Mouse (Mus musculus): Measurements from ENCODE around the gene Wdr47. TPM values are rescaled to one million over a fixed set of nuclear protein-coding genes. Genes with fewer than 3 reads are reported as not detected.

Gene Wdr47
- total and polyA plus RNA-seq, 2 experiments from 2014 or later: 5.2 to 8.5 TPM

- Histone ChIP-seq H3K4me1 (ENCODE audit: control insufficient read depth, insufficient read depth) (no peaks in the 10 kb centered on the region), H3K36me3 (replicated peaks; ENCODE audit: control insufficient read depth, insufficient read depth, low read length) (peaks cover 35% of the 10 kb centered on the region; the same call in 1 of the 2 replicates), H3K9ac (replicated peaks; ENCODE audit: low read depth, low read length) (no peak overlapping the region), H3K9me3 (replicated peaks; ENCODE audit: control insufficient read depth, low read length) (no peaks in the 10 kb centered on the region), H3K27ac (ENCODE audit: low read depth) (no peak overlapping the region), H3K4me2 (ENCODE audit: low read depth, low read length) (no peak overlapping the region), H3K27me3 (ENCODE audit: control insufficient read depth, insufficient read depth, low read length) (no peaks in the 10 kb centered on the region), H3K4me3 (ENCODE audit: low read depth, low read length) (no peak overlapping the region)
- ATAC-seq (ENCODE audit: insufficient read depth, low read depth) (no peak), DNase-seq (ENCODE audit: low spot score) (no peak)
- TF ChIP-seq EP300 (IDR thresholded peaks at IDR 0.05; ENCODE audit: low read depth): no peak
- TF ChIP-seq CTCF (IDR thresholded peaks at IDR 0.05; ENCODE audit: low read depth): no peak
- WGBS: 84% methylated on average over 4 of the region's 4 CpGs
Measured at GRCm38 (mm10) chr3:108689979-108690378, 98.9 kb downstream of the Wdr47 start.

DNA sequence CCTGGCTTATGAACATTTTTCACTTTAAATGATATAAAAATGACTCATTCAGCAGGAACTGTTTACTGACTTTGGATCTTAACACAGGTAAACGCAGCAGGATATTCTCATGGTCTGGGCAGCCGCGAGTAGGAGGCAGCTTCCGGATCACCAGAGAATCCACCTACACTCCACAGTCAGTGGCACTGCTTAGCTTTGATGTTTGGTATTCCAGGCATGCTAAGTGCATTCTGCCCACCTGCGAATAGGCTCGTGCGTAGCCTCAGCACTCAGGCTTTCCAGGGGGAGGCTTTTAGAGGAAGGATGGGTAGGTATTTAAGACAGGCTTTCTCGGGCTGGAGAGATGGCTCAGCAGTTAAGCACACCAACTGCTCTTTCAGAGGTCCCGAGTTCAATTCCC is 103.2 kb downstream of the Wdr47 start:
- TF ChIP-seq CTCF (IDR thresholded peaks at IDR 0.05; ENCODE audit: low read depth): no peak
- TF ChIP-seq EP300 (IDR thresholded peaks at IDR 0.05; ENCODE audit: low read depth): no peak
- DNase-seq (ENCODE audit: low spot score): no peak
- no peak for ATAC-seq (ENCODE audit: insufficient read depth, low read depth)
- Histone ChIP-seq H3K36me3 (replicated peaks; ENCODE audit: control insufficient read depth, insufficient read depth, low read length) (peaks cover 39% of the 10 kb centered on the region), H3K27ac (ENCODE audit: low read depth) (no peak overlapping the region), H3K27me3 (ENCODE audit: control insufficient read depth, insufficient read depth, low read length) (no peaks in the 10 kb centered on the region), H3K9me3 (replicated peaks; ENCODE audit: control insufficient read depth, low read length) (no peaks in the 10 kb centered on the region), H3K4me1 (ENCODE audit: control insufficient read depth, insufficient read depth) (no peaks in the 10 kb centered on the region), H3K4me2 (ENCODE audit: low read depth, low read length) (no peak overlapping the region), H3K4me3 (ENCODE audit: low read depth, low read length) (no peak overlapping the region), H3K9ac (replicated peaks; ENCODE audit: low read depth, low read length) (no peak overlapping the region)
- WGBS: 63% methylated on average over 9 of the region's 9 CpGs

Small RNA genes lying within 50 kb of the gene (microRNA-seq; reads per million reads assigned to microRNA genes)
- not detected for gene Gm22860

Other genes starting within 250 kb of the Wdr47 start
- gene Mybphl, start 226.4 kb upstream of the Wdr47 start, total RNA-seq (2014; rRNA removed; ENCODE audit: low replicate concordance): 49.3 and 60.6 TPM in 2 replicates
- 90.0 and 123 TPM in 2 replicates for gene Mybphl, start 226.4 kb upstream of the Wdr47 start, polyA plus RNA-seq (2015; fragmentation: Nextera tagmentation; extraction: Ambion mirVana)
- 8.4 and 17.5 TPM in 2 replicates for gene Psrc1, start 207.4 kb upstream of the Wdr47 start, total RNA-seq (2014; rRNA removed; ENCODE audit: low replicate concordance)
- 5.0 and 5.4 TPM in 2 replicates for gene Psrc1, start 207.4 kb upstream of the Wdr47 start, polyA plus RNA-seq (2015; fragmentation: Nextera tagmentation; extraction: Ambion mirVana)
- 3.5 and 5.5 TPM in 2 replicates for gene Celsr2, start 175.7 kb upstream of the Wdr47 start, total RNA-seq (2014; rRNA removed; ENCODE audit: low replicate concordance)
- 1.2 and 1.9 TPM in 2 replicates for gene Celsr2, start 175.7 kb upstream of the Wdr47 start, polyA plus RNA-seq (2015; fragmentation: Nextera tagmentation; extraction: Ambion mirVana)
- gene Sars, start 146.1 kb upstream of the Wdr47 start, total RNA-seq (2014; rRNA removed; ENCODE audit: low replicate concordance): 40.3 and 55.3 TPM in 2 replicates
- gene Sars, start 146.1 kb upstream of the Wdr47 start, polyA plus RNA-seq (2015; fragmentation: Nextera tagmentation; extraction: Ambion mirVana): 74.4 and 77.7 TPM in 2 replicates
- not detected in 2 replicates for gene 1700013F07Rik, start 57.1 kb upstream of the Wdr47 start, total RNA-seq (2014; rRNA removed; ENCODE audit: low replicate concordance)
- gene 1700013F07Rik, start 57.1 kb upstream of the Wdr47 start, polyA plus RNA-seq (2015; fragmentation: Nextera tagmentation; extraction: Ambion mirVana): not detected in 2 replicates
- gene 5330417C22Rik, start 54.7 kb upstream of the Wdr47 start, total RNA-seq (2014; rRNA removed; ENCODE audit: low replicate concordance): 0.04 and 0.62 TPM in 2 replicates
- 0.34 and 1.6 TPM in 2 replicates for gene 5330417C22Rik, start 54.7 kb upstream of the Wdr47 start, polyA plus RNA-seq (2015; fragmentation: Nextera tagmentation; extraction: Ambion mirVana)
- gene Tmem167b, start 28.8 kb upstream of the Wdr47 start, total RNA-seq (2014; rRNA removed; ENCODE audit: low replicate concordance): 22.4 and 34.6 TPM in 2 replicates
- gene Tmem167b, start 28.8 kb upstream of the Wdr47 start, polyA plus RNA-seq (2015; fragmentation: Nextera tagmentation; extraction: Ambion mirVana): 25.4 and 25.8 TPM in 2 replicates
- 6.0 and 9.9 TPM in 2 replicates for gene Taf13, start 19.6 kb upstream of the Wdr47 start, total RNA-seq (2014; rRNA removed; ENCODE audit: low replicate concordance)
- 29.6 and 30.3 TPM in 2 replicates for gene Taf13, start 19.6 kb upstream of the Wdr47 start, polyA plus RNA-seq (2015; fragmentation: Nextera tagmentation; extraction: Ambion mirVana)
- 29.8 and 39.4 TPM in 2 replicates for gene Clcc1, start 62.6 kb downstream of the Wdr47 start, total RNA-seq (2014; rRNA removed; ENCODE audit: low replicate concordance)
- 46.4 and 49.1 TPM in 2 replicates for gene Clcc1, start 62.6 kb downstream of the Wdr47 start, polyA plus RNA-seq (2015; fragmentation: Nextera tagmentation; extraction: Ambion mirVana)
- 8.7 and 15.8 TPM in 2 replicates for gene Gpsm2, start 131.0 kb downstream of the Wdr47 start, total RNA-seq (2014; rRNA removed; ENCODE audit: low replicate concordance)
- gene Gpsm2, start 131.0 kb downstream of the Wdr47 start, polyA plus RNA-seq (2015; fragmentation: Nextera tagmentation; extraction: Ambion mirVana): 9.6 and 10.3 TPM in 2 replicates
- not detected in 2 replicates for gene Aknad1, start 148.4 kb downstream of the Wdr47 start, total RNA-seq (2014; rRNA removed; ENCODE audit: low replicate concordance)
- 0.05 TPM in 1 of 2 replicates, not detected in the other for gene Aknad1, start 148.4 kb downstream of the Wdr47 start, polyA plus RNA-seq (2015; fragmentation: Nextera tagmentation; extraction: Ambion mirVana)
- gene Stxbp3, start 249.2 kb downstream of the Wdr47 start, total RNA-seq (2014; rRNA removed; ENCODE audit: low replicate concordance): 12.8 and 28.1 TPM in 2 replicates
- gene Stxbp3, start 249.2 kb downstream of the Wdr47 start, polyA plus RNA-seq (2015; fragmentation: Nextera tagmentation; extraction: Ambion mirVana): 26.8 and 27.9 TPM in 2 replicates

All from heart, postnatal 0 days (tissue).